Mouse (Mus musculus): ENCODE measurements around the gene Ptpn14. TPM values are rescaled to one million over a fixed set of nuclear protein-coding genes. Genes with fewer than 3 reads are reported as not detected.
A peak's percentile ranks its signal among the peaks of the same experiment; 100 is the strongest.
"Not testable (repeated sequence)": the region's sequence is repeated elsewhere in the genome, so short reads cannot be mapped to it uniquely, and the experiment has no call there.

The Ptpn14 gene
- 10 to 100 TPM; 29.3 to 33.7 TPM for total RNA-seq (2021)
- long read RNA-seq, experiment 1, partial matches to known transcripts: 6 of 16 reads
- long read RNA-seq, experiment 1, other reads (novel, unspliced or antisense): 9 of 16 reads
- long read RNA-seq, experiment 2, full-length matches to known transcripts: 1 of 1 reads
- long read RNA-seq, experiment 2, partial matches to known transcripts: 0 of 1 reads
- long read RNA-seq, experiment 2, other reads (novel, unspliced or antisense): 0 of 1 reads

- peak; percentile 87 to 92 for DNase-seq
Measured at GRCm38 (mm10) chr1:189727884-189728783, at the start of gene Ptpn14. TSS of gene Ptpn14 (plus strand) at chr1:189728268.

GRCm38 (mm10) chr1:189679555-189679954, 48.5 kb upstream of the Ptpn14 start:
- peak; percentile 67 to 75 for DNase-seq

GRCm38 (mm10) chr1:189684786-189685415, 43.2 kb upstream of the Ptpn14 start:
- DNase-seq: no peak

GRCm38 (mm10) chr1:189686025-189686424, 42.0 kb upstream of the Ptpn14 start:
- no peak for DNase-seq

GRCm38 (mm10) chr1:189687654-189688387, 40.2 kb upstream of the Ptpn14 start, which contains the start of gene Cenpf:
TSS of gene Cenpf (minus strand) at chr1:189688086.
- peak; percentile 98 to 99 for DNase-seq

GRCm38 (mm10) chr1:189688388-189688750, 39.7 kb upstream of the Ptpn14 start:
- no peak for DNase-seq

- no peak for DNase-seq
Measured at GRCm38 (mm10) chr1:189689050-189689833, 38.8 kb upstream of the Ptpn14 start.

- not testable (repeated sequence) for DNase-seq
Measured at GRCm38 (mm10) chr1:189692442-189692841, 35.6 kb upstream of the Ptpn14 start.

GRCm38 (mm10) chr1:189694391-189694790, 33.7 kb upstream of the Ptpn14 start:
- no peak for DNase-seq

GRCm38 (mm10) chr1:189695321-189695720, 32.7 kb upstream of the Ptpn14 start:
- DNase-seq: no peak

- peak; percentile 57 to 64 for DNase-seq
Measured at GRCm38 (mm10) chr1:189698416-189698815, 29.7 kb upstream of the Ptpn14 start.

- DNase-seq: no peak
Measured at GRCm38 (mm10) chr1:189700186-189700585, 27.9 kb upstream of the Ptpn14 start.

GRCm38 (mm10) chr1:189700990-189701389, 27.1 kb upstream of the Ptpn14 start:
- peak; percentile 62 to 81 for DNase-seq

GRCm38 (mm10) chr1:189703156-189703555, 24.9 kb upstream of the Ptpn14 start:
- no peak for DNase-seq

- no peak for DNase-seq
Measured at GRCm38 (mm10) chr1:189703591-189703990, 24.5 kb upstream of the Ptpn14 start.

- DNase-seq: no peak
Measured at GRCm38 (mm10) chr1:189706040-189706645, 21.9 kb upstream of the Ptpn14 start.

- DNase-seq: no peak
Measured at GRCm38 (mm10) chr1:189707014-189707413, 21.1 kb upstream of the Ptpn14 start.

- no peak for DNase-seq
Measured at GRCm38 (mm10) chr1:189707419-189707818, 20.6 kb upstream of the Ptpn14 start.

- DNase-seq: no peak
Measured at GRCm38 (mm10) chr1:189709001-189709400, 19.1 kb upstream of the Ptpn14 start.

- peak in 1 of 2 experiments; percentile 12 for DNase-seq
Measured at GRCm38 (mm10) chr1:189715915-189716797, 11.9 kb upstream of the Ptpn14 start.

All from heart, adult 18-20 months (tissue).